Mouse (Mus musculus) stomach, postnatal 0 days (tissue): ENCODE data around the gene U2af1l4. TPM values are rescaled to one million over a fixed set of nuclear protein-coding genes. Genes with fewer than 3 reads are reported as not detected.

Experiments used
- ATAC-seq: fragments of 200-750 bp; cut with Nextera tagmentation; 2 replicates; pipeline ENCODE4 v1.8.0; 2017; ENCODE audit not compliant: low FRiP score, low TSS enrichment
- DNase-seq: peaks from one replicate; pipeline ENCODE4 v3.0.0-alpha.2; 2016; ENCODE audit warnings: low spot score
- H3K27ac ChIP-seq: fragments of 300-500 bp; sonication (generic); replicated peaks from 2 replicates; pipeline ENCODE4 v1.5.1; 2014; ENCODE audit warnings: mild to moderate bottlenecking, control low read depth
- H3K27me3 ChIP-seq: fragments of 300-500 bp; sonication (generic); 2 replicates; pipeline ENCODE4 v1.6.1; 2014; ENCODE audit warnings: low read length; ENCODE audit not compliant: control insufficient read depth, insufficient read depth
- H3K36me3 ChIP-seq: fragments of 300-500 bp; sonication (generic); 2 replicates; pipeline ENCODE4 v1.6.1; 2014; ENCODE audit warnings: low read length, mixed read lengths; ENCODE audit not compliant: control insufficient read depth, insufficient read depth
- H3K4me1 ChIP-seq: fragments of 300-500 bp; sonication (generic); replicated peaks from 2 replicates; pipeline ENCODE4 v1.6.1; 2014; ENCODE audit warnings: antibody characterized with exemption; ENCODE audit not compliant: control insufficient read depth, insufficient read depth
- H3K4me2 ChIP-seq: fragments of 300-500 bp; sonication (generic); replicated peaks from 2 replicates; pipeline ENCODE4 v1.6.1; 2014; ENCODE audit warnings: low read depth, mild to moderate bottlenecking, control low read depth, moderate library complexity
- H3K4me3 ChIP-seq: fragments of 300-500 bp; sonication (generic); 2 replicates; pipeline ENCODE4 v1.5.1; 2014; ENCODE audit warnings: low read depth, low read length, control low read depth
- H3K9ac ChIP-seq: fragments of 300-500 bp; sonication (generic); 2 replicates; pipeline ENCODE4 v1.6.1; 2014; ENCODE audit warnings: mild to moderate bottlenecking, low read length, control low read depth, mixed read lengths
- H3K9me3 ChIP-seq: fragments of 300-500 bp; sonication (generic); 2 replicates; pipeline ENCODE4 v1.6.1; 2016; ENCODE audit warnings: low read length; ENCODE audit not compliant: control insufficient read depth
- CTCF ChIP-seq: IDR thresholded peaks from 2 replicates; pipeline ENCODE4 v1.5.1; 2016; ENCODE audit warnings: antibody characterized with exemption, low read depth, mild to moderate bottlenecking, moderate library complexity
- EP300 ChIP-seq: optimal IDR thresholded peaks from 2 replicates; pipeline ENCODE3; 2016; ENCODE audit warnings: antibody characterized with exemption
- WGBS: fragments of 180-500 bp; shearing (Covaris S2); extraction: QIAGEN DNeasy Blood & Tissue Kit; methylation state at CpG from one replicate; pipeline ENCODE4 v1.1.7; 2014; 5-methylcytosine and 5-hydroxymethylcytosine counted together
- polyA plus RNA-seq: library from polyadenylated mRNA; unstranded; fragments of >200 nt; fragmentation: Nextera tagmentation; extraction: Ambion mirVana; gene quantifications from 2 replicates; pipeline ENCODE4 v1.2.1, GENCODE M21; 2015

U2af1l4 gene
- polyA plus RNA-seq, 1 experiment from 2014 or later: 63.9 TPM

- 89% methylated on average over 5 of the region's 5 CpGs for WGBS
- Histone ChIP-seq H3K27me3 (no peaks in the 10 kb centered on the region), H3K9ac (no peak overlapping the region), H3K4me3 (no peak overlapping the region), H3K9me3 (no peaks in the 10 kb centered on the region), H3K27ac (no peak overlapping the region), H3K4me1 (no peaks in the 10 kb centered on the region), H3K4me2 (no peak overlapping the region), H3K36me3 (peaks cover 68% of the 10 kb centered on the region)
- DNase-seq (no peak), ATAC-seq (no peak)
- TF ChIP-seq EP300: no peak
- no peak for TF ChIP-seq CTCF
Measured at GRCm38 (mm10) chr7:30572389-30572788, 9.3 kb downstream of the U2af1l4 start.

- Histone ChIP-seq H3K9ac (no peak overlapping the region), H3K27me3 (no peaks in the 10 kb centered on the region), H3K36me3 (peaks cover 69% of the 10 kb centered on the region), H3K27ac (no peak overlapping the region), H3K9me3 (no peaks in the 10 kb centered on the region), H3K4me1 (no peaks in the 10 kb centered on the region), H3K4me2 (no peak overlapping the region), H3K4me3 (no peak overlapping the region)
- WGBS: 64% methylated on average over 2 of the region's 2 CpGs
- TF ChIP-seq CTCF (no peak), EP300 (no peak)
- no peak for ATAC-seq
- no peak for DNase-seq
Measured at GRCm38 (mm10) chr7:30572969-30573368, 9.9 kb downstream of the U2af1l4 start.

GRCm38 (mm10) chr7:30579950-30580349 lies 16.8 kb downstream of the U2af1l4 start:
- ATAC-seq: no peak
- DNase-seq: no peak
- peaks cover 81% of the 10 kb centered on the region for H3K36me3 ChIP-seq
- WGBS: 92% methylated on average over 8 of the region's 8 CpGs
- no peaks in the 10 kb centered on the region for H3K27me3 ChIP-seq
- H3K27ac ChIP-seq: no peak overlapping the region
- H3K4me2 ChIP-seq: no peak overlapping the region
- no peak overlapping the region for H3K9ac ChIP-seq
- TF ChIP-seq EP300 (no peak), CTCF (no peak)
- H3K9me3 ChIP-seq: no peaks in the 10 kb centered on the region
- no peaks in the 10 kb centered on the region for H3K4me1 ChIP-seq
- no peak overlapping the region for H3K4me3 ChIP-seq

GRCm38 (mm10) chr7:30581547-30581946 lies 18.4 kb downstream of the U2af1l4 start:
- no peak overlapping the region for H3K4me3 ChIP-seq
- H3K9ac ChIP-seq: no peak overlapping the region
- DNase-seq (no peak), ATAC-seq (no peak)
- TF ChIP-seq CTCF (no peak), EP300 (no peak)
- no peaks in the 10 kb centered on the region for H3K27me3 ChIP-seq
- H3K4me2 ChIP-seq: no peak overlapping the region
- WGBS: 92% methylated on average over 16 of the region's 16 CpGs
- H3K9me3 ChIP-seq: no peaks in the 10 kb centered on the region
- H3K4me1 ChIP-seq: no peaks in the 10 kb centered on the region
- H3K36me3 ChIP-seq: peaks cover 73% of the 10 kb centered on the region
- H3K27ac ChIP-seq: no peak overlapping the region

- WGBS: 93% methylated on average over 10 of the region's 10 CpGs
- Histone ChIP-seq H3K27ac (no peak overlapping the region), H3K27me3 (no peaks in the 10 kb centered on the region), H3K4me2 (no peak overlapping the region), H3K36me3 (peaks cover 52% of the 10 kb centered on the region), H3K9ac (no peak overlapping the region), H3K4me3 (no peak overlapping the region), H3K9me3 (no peaks in the 10 kb centered on the region), H3K4me1 (0 out of 2 replicates have a peak, but pooled peaks cover 3% of the 10 kb centered on the region)
- TF ChIP-seq EP300: no peak
- no peak for TF ChIP-seq CTCF
- no peak for ATAC-seq
- no peak for DNase-seq
Measured at GRCm38 (mm10) chr7:30584339-30584738, 21.2 kb downstream of the U2af1l4 start.

DNA sequence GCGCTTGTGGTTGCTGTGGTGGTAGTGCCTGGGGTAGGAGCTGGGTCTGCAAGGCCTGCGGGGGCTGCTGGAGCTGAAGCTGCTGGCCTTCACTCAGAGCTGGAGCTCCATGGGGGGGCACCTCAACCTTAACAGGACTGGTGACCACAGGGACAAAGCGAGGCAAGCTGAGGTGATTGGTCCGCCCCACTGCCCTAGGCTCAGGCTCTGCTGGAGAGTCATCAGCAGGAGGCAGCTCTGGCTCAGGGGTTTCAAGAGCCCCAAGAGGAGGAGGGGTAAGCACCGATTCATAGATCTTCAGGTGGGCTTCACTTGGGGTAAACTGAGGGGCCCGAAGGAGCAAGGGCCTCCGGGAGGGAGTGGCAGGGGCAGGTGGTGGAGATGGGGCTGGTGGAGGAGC lies 22.1 kb downstream of the U2af1l4 start:
- TF ChIP-seq CTCF: no peak
- TF ChIP-seq EP300: no peak
- ATAC-seq (no peak), DNase-seq (no peak)
- WGBS: 99% methylated on average over 7 of the region's 7 CpGs
- peaks cover 3% of the 10 kb centered on the region; the same call in 1 of the 2 replicates for H3K4me1 ChIP-seq
- peaks cover 43% of the 10 kb centered on the region for H3K36me3 ChIP-seq
- no peak overlapping the region for H3K9ac ChIP-seq
- no peaks in the 10 kb centered on the region for H3K27me3 ChIP-seq
- no peak overlapping the region for H3K4me2 ChIP-seq
- H3K27ac ChIP-seq: no peak overlapping the region
- no peak overlapping the region for H3K4me3 ChIP-seq
- H3K9me3 ChIP-seq: no peaks in the 10 kb centered on the region
